Mouse (Mus musculus): Measurements from ENCODE around the gene Bbx. TPM values are rescaled to one million over a fixed set of nuclear protein-coding genes. Genes with fewer than 3 reads are reported as not detected.

The Bbx gene
- polyA plus RNA-seq, 1 experiment from 2014 or later = 48.8 TPM

DNA sequence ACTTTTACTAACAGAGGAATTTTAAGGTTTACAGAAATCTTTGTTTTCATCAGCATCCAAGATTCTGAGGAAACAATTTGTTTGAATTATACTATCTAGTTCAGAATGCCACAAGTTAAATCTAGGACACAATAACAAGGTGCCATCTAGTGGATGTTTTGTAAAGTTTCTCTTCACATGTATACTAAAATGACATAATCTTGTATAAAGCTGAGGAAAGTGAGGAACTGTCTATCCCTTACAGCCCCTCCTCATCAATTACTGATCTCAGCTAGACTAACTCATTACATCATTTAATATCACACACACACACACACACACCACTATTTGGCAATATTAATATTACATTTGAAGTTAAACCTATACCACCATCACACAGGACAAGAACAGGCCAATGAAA, 125.5 kb downstream of the Bbx start:
- H3K4me1 ChIP-seq = peaks cover 15% of the 10 kb centered on the region
- H3K9me3 ChIP-seq (replicated peaks) = no peaks in the 10 kb centered on the region
- H3K4me3 ChIP-seq = no peak overlapping the region
- no peak overlapping the region for H3K4me2 ChIP-seq
- H3K27me3 ChIP-seq = no peaks in the 10 kb centered on the region
- no peak overlapping the region for H3K27ac ChIP-seq
- peak; percentile 52 for ATAC-seq
- no peaks in the 10 kb centered on the region for H3K36me3 ChIP-seq (ENCODE audit: poor library complexity, severe bottlenecking)
- H3K9ac ChIP-seq = no peak overlapping the region

- H3K27ac ChIP-seq = no peak overlapping the region
- no peaks in the 10 kb centered on the region for H3K36me3 ChIP-seq (ENCODE audit: poor library complexity, severe bottlenecking)
- H3K9me3 ChIP-seq (replicated peaks) = no peaks in the 10 kb centered on the region
- WGBS = 85% methylated on average over 6 of the region's 6 CpGs
- H3K4me3 ChIP-seq = no peak overlapping the region
- no peak; the same call in 1 of the 2 replicates for ATAC-seq
- H3K27me3 ChIP-seq = no peaks in the 10 kb centered on the region
- peaks cover 11% of the 10 kb centered on the region for H3K4me1 ChIP-seq
- H3K4me2 ChIP-seq = no peak overlapping the region
- H3K9ac ChIP-seq = no peak overlapping the region
These were observed 127.0 kb downstream of the Bbx start for GRCm38 (mm10) chr16:50305156-50305555.

DNA sequence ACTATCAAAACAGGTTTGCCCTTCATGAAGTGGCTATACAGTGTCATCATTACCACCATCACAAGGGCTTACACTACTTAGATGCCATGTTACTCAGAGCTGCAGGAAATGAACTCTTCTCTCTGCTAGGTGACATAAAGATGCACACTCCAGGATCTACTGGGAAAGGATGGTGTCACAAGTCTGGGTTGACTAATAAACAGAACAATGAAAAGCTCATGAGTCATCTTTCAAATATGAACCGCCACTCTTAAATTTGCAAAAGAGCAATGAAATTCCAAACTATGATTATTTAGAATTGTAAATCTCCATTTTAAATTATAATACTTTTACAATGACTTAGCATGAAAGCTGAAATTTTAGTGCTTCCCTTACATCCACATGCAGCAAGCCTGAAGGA, 129.6 kb downstream of the Bbx start:
- H3K27me3 ChIP-seq = no peaks in the 10 kb centered on the region

GRCm38 (mm10) chr16:50298743-50299443, 133.3 kb downstream of the Bbx start:
- no peak for ATAC-seq
- WGBS = 76% methylated on average over 8 of the region's 8 CpGs
- Histone ChIP-seq H3K4me1 (0 out of 2 replicates have a peak, but pooled peaks cover 4% of the 10 kb centered on the region), H3K36me3 (ENCODE audit: poor library complexity, severe bottlenecking) (no peaks in the 10 kb centered on the region), H3K9ac (no peak overlapping the region), H3K9me3 (replicated peaks) (no peaks in the 10 kb centered on the region), H3K4me2 (no peak overlapping the region), H3K27me3 (no peaks in the 10 kb centered on the region), H3K4me3 (no peak overlapping the region), H3K27ac (no peak overlapping the region)

More for the DNA sequence above, 129.6 kb downstream of the Bbx start:
- Histone ChIP-seq H3K4me3 (no peak overlapping the region), H3K4me2 (no peak overlapping the region), H3K4me1 (peaks cover 4% of the 10 kb centered on the region; the same call in 1 of the 2 replicates), H3K36me3 (ENCODE audit: poor library complexity, severe bottlenecking) (no peaks in the 10 kb centered on the region), H3K27ac (no peak overlapping the region), H3K9ac (no peak overlapping the region), H3K9me3 (replicated peaks) (no peaks in the 10 kb centered on the region)
- 98% methylated on average over 1 of the region's 1 CpGs for WGBS
- no peak for ATAC-seq

DNA sequence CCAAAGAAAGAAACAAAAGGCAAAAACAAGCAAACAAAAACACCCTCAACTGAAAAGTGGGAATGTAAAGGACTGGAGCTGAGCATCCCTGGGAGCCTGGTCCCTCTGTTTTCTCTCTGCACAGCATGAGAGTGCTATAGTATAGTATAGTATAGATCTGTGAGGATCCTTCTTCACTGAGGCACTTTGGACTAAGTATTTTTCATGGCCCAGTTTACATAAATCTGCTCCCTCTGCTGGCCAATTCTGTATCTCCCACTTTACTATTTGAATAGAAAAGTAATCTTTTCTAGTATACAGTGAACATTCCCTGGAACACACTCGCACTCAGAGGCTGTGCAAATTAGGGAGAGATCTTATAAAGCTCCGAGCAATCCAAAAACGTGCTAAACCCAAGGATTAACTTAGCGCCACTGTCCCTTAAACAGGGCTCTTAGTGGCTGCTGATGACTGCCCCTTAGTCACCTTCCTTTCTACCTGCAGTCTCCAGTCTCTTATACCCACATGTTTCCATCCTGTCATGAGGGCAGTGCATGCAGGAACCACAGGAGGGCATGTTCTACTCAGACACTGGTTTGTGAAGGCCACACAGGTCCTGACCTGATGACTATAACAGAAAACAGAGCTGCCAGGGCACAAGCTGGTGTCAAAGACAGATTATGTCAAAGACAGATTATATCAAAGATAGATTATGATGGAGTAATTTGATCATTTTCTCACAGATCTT, 138.5 kb downstream of the Bbx start:
- 74% methylated on average over 4 of the region's 4 CpGs for WGBS

GRCm38 (mm10) chr16:50292834-50293233, 139.4 kb downstream of the Bbx start:
- no peak for ATAC-seq
- 92% methylated on average over 5 of the region's 5 CpGs for WGBS
- no peak overlapping the region for H3K4me3 ChIP-seq
- H3K36me3 ChIP-seq (ENCODE audit: poor library complexity, severe bottlenecking) = no peaks in the 10 kb centered on the region
- H3K9ac ChIP-seq = no peak overlapping the region
- no peak overlapping the region for H3K4me2 ChIP-seq
- no peak overlapping the region for H3K27ac ChIP-seq
- H3K9me3 ChIP-seq (replicated peaks) = no peaks in the 10 kb centered on the region
- H3K4me1 ChIP-seq = no peaks in the 10 kb centered on the region
- no peaks in the 10 kb centered on the region for H3K27me3 ChIP-seq

More for the DNA sequence above, 138.5 kb downstream of the Bbx start:
- Histone ChIP-seq H3K9me3 (replicated peaks) (no peaks in the 10 kb centered on the region), H3K4me1 (no peaks in the 10 kb centered on the region), H3K27ac (no peak overlapping the region), H3K36me3 (ENCODE audit: poor library complexity, severe bottlenecking) (no peaks in the 10 kb centered on the region), H3K9ac (no peak overlapping the region), H3K4me2 (no peak overlapping the region), H3K27me3 (no peaks in the 10 kb centered on the region), H3K4me3 (no peak overlapping the region)
- 0 out of 2 replicates have a peak, but pooled peaks have one; percentile 43 for ATAC-seq

GRCm38 (mm10) chr16:50289764-50290163, 142.4 kb downstream of the Bbx start:
- Histone ChIP-seq H3K36me3 (ENCODE audit: poor library complexity, severe bottlenecking) (no peaks in the 10 kb centered on the region), H3K4me3 (no peak overlapping the region), H3K4me2 (no peak overlapping the region), H3K27me3 (no peaks in the 10 kb centered on the region), H3K27ac (no peak overlapping the region), H3K4me1 (no peaks in the 10 kb centered on the region), H3K9me3 (replicated peaks) (no peaks in the 10 kb centered on the region), H3K9ac (no peak overlapping the region)
- WGBS = 87% methylated on average over 5 of the region's 5 CpGs
- ATAC-seq = no peak

DNA sequence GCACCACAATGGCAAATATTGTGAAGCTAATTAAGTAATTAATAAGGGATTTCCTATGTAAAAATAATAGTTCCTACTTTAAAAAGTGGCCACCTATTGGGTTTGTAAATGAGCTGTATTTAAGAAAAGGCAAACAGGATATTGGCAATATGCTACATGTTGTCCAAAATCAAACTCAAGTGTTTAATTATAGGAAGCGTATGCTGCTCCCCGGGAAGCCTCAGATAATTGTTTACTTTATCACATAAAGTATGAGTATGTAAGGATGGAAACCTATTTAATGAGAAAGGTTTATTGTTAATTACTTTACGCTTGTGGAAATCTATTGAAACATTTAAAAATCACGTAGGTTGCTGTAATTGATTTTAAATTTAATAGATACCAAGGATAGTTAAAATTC, 159.4 kb downstream of the Bbx start:
- ATAC-seq = no peak
- H3K4me3 ChIP-seq = no peak overlapping the region
- no peak overlapping the region for H3K4me2 ChIP-seq
- H3K27me3 ChIP-seq = no peaks in the 10 kb centered on the region
- H3K9ac ChIP-seq = no peak overlapping the region
- H3K4me1 ChIP-seq = no peaks in the 10 kb centered on the region
- H3K27ac ChIP-seq = no peak overlapping the region
- no peaks in the 10 kb centered on the region for H3K36me3 ChIP-seq (ENCODE audit: poor library complexity, severe bottlenecking)
- H3K9me3 ChIP-seq (replicated peaks) = no peaks in the 10 kb centered on the region
- WGBS = 58% methylated on average over 4 of the region's 4 CpGs

DNA sequence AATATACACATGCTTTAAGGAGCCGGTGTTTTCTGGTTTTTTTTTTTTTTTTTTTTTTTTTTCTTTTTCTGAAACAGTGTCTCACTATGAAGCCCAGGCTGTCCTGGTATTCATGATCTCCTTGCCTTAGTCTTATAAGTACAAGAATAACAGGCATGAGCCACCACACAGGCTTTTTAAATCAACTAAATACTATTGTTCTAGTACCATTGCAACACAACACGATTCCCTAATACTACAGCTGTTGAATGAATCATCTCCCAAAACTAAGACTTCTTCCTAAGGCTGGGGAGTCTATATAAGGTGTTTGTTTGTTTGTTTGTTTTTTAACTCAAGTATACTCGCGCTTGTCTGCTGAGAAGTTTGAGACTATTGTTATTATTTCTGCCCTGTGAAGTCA, 169.5 kb downstream of the Bbx start:
- WGBS = 96% methylated on average over 4 of the region's 4 CpGs
- no peaks in the 10 kb centered on the region for H3K4me1 ChIP-seq

DNA sequence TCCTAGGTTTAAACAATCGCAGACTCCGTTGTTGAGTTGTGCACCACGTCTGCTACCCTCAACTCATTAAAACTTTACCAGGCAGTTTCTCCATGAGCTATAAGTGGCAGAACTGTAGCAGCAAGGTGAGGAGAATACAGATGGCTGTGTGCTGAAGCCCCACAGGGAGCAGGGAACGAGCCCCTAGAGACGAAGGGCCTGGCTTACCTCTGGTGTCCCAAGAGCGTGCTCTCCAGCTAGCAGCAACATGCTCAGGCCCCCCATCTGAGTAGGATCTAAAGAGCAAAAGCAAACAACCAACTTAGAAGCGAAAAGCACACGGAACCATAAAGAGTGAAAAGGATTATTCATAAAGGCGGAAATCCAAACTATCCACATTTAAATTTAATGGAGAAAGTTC, 170.0 kb downstream of the Bbx start:
- 91% methylated on average over 9 of the region's 9 CpGs for WGBS
- Histone ChIP-seq H3K9ac (no peak overlapping the region), H3K4me1 (no peaks in the 10 kb centered on the region), H3K9me3 (replicated peaks) (no peaks in the 10 kb centered on the region), H3K36me3 (ENCODE audit: poor library complexity, severe bottlenecking) (peaks cover 16% of the 10 kb centered on the region), H3K4me2 (no peak overlapping the region), H3K27ac (no peak overlapping the region), H3K27me3 (no peaks in the 10 kb centered on the region), H3K4me3 (no peak overlapping the region)
- ATAC-seq = no peak

More for the DNA sequence above, 169.5 kb downstream of the Bbx start:
- Histone ChIP-seq H3K4me2 (no peak overlapping the region), H3K27me3 (no peaks in the 10 kb centered on the region), H3K9ac (no peak overlapping the region), H3K27ac (no peak overlapping the region), H3K9me3 (replicated peaks) (no peaks in the 10 kb centered on the region), H3K36me3 (ENCODE audit: poor library complexity, severe bottlenecking) (peaks cover 16% of the 10 kb centered on the region), H3K4me3 (no peak overlapping the region)
- ATAC-seq = no peak

- no peaks in the 10 kb centered on the region for H3K9me3 ChIP-seq (replicated peaks)
- H3K9ac ChIP-seq = no peak overlapping the region
- no peak overlapping the region for H3K4me3 ChIP-seq
- H3K4me1 ChIP-seq = no peaks in the 10 kb centered on the region
- no peak overlapping the region for H3K27ac ChIP-seq
- H3K27me3 ChIP-seq = no peaks in the 10 kb centered on the region
- no peak for ATAC-seq
- peaks cover 16% of the 10 kb centered on the region for H3K36me3 ChIP-seq (ENCODE audit: poor library complexity, severe bottlenecking)
- H3K4me2 ChIP-seq = no peak overlapping the region
These were observed 170.4 kb downstream of the Bbx start for GRCm38 (mm10) chr16:50261741-50262140.

- ATAC-seq = peak; percentile 66
- Histone ChIP-seq H3K9me3 (replicated peaks) (no peaks in the 10 kb centered on the region), H3K4me3 (no peak overlapping the region), H3K36me3 (ENCODE audit: poor library complexity, severe bottlenecking) (no peaks in the 10 kb centered on the region), H3K27me3 (no peaks in the 10 kb centered on the region), H3K27ac (no peak overlapping the region), H3K9ac (no peak overlapping the region), H3K4me1 (no peaks in the 10 kb centered on the region), H3K4me2 (no peak overlapping the region)
- WGBS = 76% methylated on average over 5 of the region's 5 CpGs
These were observed 177.5 kb downstream of the Bbx start for GRCm38 (mm10) chr16:50254522-50255159.

Measured in forebrain, embryonic 13.5 days (tissue).